Mouse (Mus musculus): Measurements from ENCODE around the gene Gm10750. TPM values are rescaled to one million over a fixed set of nuclear protein-coding genes. Genes with fewer than 3 reads are reported as not detected.

The Gm10750 gene
- not detected for polyA plus RNA-seq (2017; shearing (Covaris generic))

DNA sequence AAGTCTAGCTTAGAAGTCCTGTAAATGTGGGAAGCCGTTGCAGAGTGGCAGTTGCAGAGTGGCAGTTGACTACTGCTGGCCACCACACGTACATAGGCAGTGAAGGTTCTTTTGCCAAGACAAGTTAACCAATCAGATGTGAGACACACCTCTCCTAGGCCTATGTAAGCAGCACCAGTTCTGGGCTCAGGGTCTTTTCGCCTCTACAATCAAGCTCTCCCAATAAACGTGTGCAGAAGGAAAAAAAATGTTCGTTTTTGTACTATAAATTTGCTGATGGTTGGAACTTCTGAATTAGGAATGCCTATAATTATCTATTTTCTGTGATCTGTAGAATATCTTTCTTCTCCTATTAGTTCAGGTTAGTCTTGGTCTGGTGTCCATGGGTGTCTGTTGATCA is at the start of gene Gm10750:
Gene Gm10750 (minus strand): TSS at position 101 of the 400 bp plus-strand sequence.

DNA sequence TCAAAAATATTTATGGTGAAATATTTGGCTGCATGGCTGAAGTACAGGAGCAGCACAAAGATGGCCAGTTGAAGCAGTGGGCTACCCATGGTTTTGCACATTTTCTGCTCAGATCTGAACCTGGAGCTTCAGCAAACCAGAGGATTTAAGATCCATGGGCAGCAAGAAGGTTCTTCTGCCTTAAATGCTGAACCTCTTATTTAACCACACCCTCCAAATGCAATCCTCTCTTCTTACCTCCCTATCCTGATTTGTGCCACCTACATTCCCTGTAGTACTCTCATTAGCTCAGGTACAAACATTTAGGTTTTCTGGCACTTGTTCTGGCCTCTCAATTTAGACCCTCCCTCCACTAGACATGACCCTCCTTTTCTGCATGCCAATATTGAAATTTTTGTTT is 13.9 kb downstream of the Gm10750 start, which contains the start of gene Gm1330:
Gene Gm1330 (minus strand): TSS at position 101 of the 400 bp plus-strand sequence.

Other genes with a start within 250 kb of the Gm10750 start
- not detected for gene Cst11, start 245.7 kb downstream of the Gm10750 start, polyA plus RNA-seq (2017; shearing (Covaris generic))
- not detected for gene 8030411F24Rik, start 235.2 kb downstream of the Gm10750 start, polyA plus RNA-seq (2017; shearing (Covaris generic))
- gene Cst12, start 227.9 kb downstream of the Gm10750 start, polyA plus RNA-seq (2017; shearing (Covaris generic)): not detected
- gene Cst8, start 218.5 kb downstream of the Gm10750 start, polyA plus RNA-seq (2017; shearing (Covaris generic)): not detected
- gene Cst13, start 197.2 kb downstream of the Gm10750 start, polyA plus RNA-seq (2017; shearing (Covaris generic)): not detected
- gene Cst9, start 182.1 kb downstream of the Gm10750 start, polyA plus RNA-seq (2017; shearing (Covaris generic)): not detected
- not detected for gene 9230104L09Rik, start 152.2 kb downstream of the Gm10750 start, polyA plus RNA-seq (2017; shearing (Covaris generic))
- 92.0 TPM for gene Cst3, start 141.5 kb downstream of the Gm10750 start, polyA plus RNA-seq (2017; shearing (Covaris generic))
- not detected for gene Gm1330, start 14.0 kb downstream of the Gm10750 start, polyA plus RNA-seq (2017; shearing (Covaris generic))

Data from effector memory CD4-positive, alpha-beta T cell, adult 5 months (primary cell).